Mouse (Mus musculus): ENCODE measurements around the gene Gsta1.
"Not testable (repeated sequence)": the region's sequence is repeated elsewhere in the genome, so short reads cannot be mapped to it uniquely, and the experiment has no call there.

DNA sequence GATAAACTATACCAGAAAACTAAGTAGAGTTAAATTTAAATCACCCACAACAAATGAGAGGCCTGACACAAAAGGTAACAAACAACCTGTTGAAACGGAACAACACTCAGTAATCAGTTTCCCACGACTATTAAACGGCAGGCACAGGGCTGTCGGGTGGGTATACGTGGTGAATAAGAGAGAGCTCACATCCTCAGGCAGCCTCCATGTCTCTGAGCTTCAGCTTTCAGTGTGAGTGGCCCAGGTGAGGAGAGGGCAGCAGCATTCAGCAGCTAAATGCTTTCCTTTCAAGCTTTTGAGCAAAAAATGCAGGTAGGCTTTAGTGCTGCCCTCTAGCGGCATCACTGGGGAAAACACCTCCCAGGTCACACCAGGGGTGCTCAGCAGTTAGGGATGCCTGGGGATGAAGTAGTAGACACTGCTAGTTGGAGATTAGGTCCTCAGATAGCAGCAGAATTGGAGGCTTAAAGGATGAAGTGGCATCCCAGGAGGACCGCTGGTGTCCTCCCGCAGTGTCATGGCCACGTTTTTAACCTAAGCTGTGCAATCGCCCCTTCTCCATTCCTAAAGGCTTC is 2.8 kb downstream of the Gsta1 start:
- TF ChIP-seq POLR2A (IDR thresholded peaks at IDR 0.05; ENCODE audit: low read depth, low read length); CTCF (IDR thresholded peaks at IDR 0.05; ENCODE audit: extremely low read depth, insufficient read length, insufficient replicate concordance, low read depth, low read length): not testable (repeated sequence)
